Mouse (Mus musculus) left cerebral cortex, adult 18-20 months (tissue): ENCODE measurements at regions not wholly inside any gene's neighbourhood (a gene's known extent, or its start where the extent isn't known, plus 50 kb on each side); places are given as distances from the start of the nearest gene placed in this dataset.

Experiments used
- DNase-seq, 2 experiments: peaks; one replicate each; pipeline ENCODE4 v3.0.0; 2021 to 2022; ENCODE audit warnings: low spot score in 2 of 2, mixed read lengths in 1 of 2

DNA sequence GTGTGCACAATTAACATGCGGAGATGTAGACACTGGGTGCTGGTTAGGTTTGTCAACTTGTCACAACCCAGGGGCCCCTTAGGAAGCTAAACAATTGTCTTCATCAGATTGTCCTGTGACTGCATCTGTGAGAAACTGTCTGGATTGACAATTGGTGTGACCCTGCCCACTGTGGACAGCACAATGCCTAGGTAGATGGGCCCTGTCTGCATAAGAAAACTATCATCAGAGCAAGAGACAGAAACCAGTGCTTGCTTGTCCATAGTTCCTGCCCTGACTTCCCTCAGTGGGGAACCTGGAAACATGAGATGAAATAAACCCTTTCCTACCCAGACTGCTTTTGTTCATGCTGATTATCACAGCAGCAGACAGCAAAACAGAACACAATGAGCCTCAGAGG, 63.5 kb upstream of the Tyw5 start:
- no peak for DNase-seq

DNA sequence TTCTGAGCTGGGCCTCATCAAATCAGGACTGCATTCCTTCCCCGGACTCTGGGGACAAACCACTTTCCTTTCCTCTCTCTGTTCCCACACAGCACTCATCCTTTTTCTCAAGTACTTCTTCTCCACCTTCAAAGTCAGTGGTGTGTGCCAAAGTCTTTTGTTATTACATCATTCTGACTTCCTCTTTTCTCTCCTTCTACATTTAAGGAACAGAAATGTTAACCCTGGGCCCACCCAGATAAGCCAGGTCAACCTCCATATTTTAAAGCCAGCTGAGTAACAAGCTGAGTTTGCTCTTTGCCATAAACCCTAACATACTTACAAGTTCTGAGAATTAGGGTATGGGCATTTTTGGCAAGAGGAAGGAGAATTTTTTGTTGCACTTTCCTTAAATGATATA, 65.3 kb upstream of the Tyw5 start:
- no peak for DNase-seq

DNA sequence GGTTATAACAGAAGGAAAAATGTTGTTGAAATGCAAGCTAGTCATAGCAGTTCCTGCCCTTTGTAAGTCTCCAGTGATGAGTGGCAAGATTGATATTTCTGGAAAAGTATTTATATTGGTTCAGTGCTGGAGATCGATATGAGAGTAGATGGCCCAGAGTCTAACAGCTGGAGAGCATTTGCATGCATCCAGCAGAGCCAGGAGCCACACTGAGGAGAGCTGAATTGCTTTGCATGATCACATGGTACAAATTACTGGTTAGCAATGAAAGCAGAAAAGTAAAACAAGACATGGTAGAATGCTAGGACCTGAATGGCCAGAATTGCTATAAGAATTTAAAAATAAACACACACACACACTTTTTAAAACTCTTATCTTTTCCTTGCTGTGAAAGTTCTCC, 70.8 kb upstream of the Tyw5 start:
- no peak for DNase-seq

DNA sequence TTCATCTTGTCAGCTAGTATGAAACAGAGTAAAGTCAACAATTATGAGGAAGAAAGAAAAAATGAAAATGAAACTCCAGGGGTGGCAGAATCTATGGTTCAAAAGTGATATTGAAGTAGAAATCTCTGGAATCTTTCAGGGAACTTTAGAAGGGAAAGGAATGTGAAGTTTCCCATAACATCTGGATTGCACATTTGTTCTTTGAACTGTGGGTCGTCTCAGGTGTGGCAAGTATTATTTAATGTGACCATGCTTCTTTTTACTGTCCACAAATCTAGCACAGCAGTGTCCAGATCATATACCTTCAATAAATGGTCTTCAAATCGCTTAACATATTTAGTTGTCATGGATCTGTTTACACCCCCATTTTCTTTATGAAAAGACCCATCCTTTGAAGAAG, 71.2 kb upstream of the Tyw5 start:
- no peak for DNase-seq

DNA sequence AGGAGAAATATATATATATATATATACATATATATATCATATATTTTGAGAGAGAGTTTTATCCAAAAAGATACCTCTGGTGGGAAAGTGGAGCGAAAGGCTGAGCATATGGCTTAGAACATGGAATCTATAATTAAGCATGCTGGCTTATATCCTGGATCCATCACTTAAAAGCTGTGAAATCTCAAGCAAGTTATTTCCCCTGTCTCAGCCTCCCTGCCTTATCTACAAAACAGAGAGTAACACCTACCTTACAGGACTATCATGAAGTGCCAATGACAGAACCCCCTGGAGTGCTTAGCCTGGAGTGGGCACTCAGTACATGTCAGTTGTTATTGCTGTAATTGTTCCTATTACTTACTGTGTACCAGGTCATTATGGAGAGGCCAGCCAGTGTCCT, 71.9 kb upstream of the Tyw5 start:
- DNase-seq = no peak

DNA sequence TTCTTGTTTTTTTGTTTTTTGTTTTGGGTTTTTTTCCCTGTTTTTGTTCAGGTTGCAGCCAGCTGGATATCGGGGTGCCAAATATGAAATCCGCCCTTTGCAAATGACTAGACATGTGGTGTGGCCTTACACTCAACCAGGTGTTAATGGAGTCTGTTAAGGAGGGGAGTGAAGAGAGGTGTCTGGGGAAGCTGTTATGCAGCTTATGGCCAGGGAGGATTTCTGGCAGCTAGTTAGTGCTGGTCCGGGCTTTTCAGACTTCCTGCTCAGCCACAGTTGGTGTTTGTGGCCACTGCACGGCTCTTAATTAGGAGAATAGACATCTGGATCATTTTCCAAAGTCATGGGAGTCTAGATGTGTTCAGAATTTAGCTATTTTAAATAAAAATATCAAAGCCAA, 72.7 kb upstream of the Tyw5 start:
- DNase-seq = no peak

DNA sequence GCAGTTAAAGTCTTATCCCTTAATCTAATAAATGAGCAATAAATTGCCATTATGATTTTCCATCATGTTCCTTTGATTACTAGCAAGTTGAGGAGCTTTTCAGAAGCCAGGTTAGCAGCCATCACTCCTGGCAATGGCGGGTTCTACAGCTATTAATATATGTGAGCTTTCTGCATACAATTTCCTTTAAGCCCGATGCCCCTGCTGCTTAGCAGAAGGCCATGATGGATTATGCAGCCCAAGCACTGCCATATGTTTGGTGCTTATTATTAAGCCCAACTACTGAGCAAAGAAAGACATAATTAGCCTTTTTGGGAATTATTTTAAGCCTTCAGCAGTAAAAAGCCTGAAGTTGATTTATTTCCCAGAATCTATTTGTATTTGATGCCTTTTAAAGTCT, 82.3 kb upstream of the Tyw5 start:
- DNase-seq = no peak

DNA sequence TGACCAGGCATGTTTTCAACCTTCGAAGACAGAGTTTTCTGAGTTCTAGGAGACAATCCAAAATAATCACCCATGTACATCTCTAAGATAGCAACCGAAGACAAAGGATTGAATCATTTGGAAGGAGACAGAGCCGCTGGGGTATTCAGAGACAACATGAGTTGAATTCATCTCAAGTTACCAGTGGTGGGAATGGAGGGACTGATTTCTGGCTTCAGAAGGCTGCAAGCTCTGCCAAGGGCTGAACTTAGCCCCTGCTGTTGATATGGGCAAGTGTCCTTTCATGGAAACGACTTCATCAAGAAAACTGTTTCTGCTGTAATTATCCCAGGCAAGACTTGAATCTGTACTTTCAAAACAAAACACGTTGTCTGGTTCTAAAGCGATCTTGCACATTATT, 82.7 kb upstream of the Tyw5 start:
- no peak for DNase-seq

DNA sequence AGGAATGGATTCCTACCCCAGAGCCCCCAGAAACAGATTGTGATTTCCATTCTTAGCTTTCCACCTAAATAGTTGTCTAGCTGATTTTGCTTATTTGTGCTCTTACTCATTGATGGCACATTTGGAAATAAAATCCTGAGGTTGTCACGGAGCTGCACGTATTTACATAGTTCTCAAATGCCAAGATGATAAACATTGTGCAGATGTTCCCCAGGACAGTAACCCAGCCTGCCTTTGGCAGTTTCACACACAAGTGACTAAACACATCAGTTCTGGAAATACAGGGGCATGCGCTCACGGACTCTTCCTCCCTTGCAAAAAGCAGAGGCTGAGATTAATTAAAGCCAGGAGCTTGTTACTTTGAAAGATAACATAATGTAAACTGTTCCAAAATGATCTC, 83.1 kb upstream of the Tyw5 start:
- DNase-seq = no peak

DNA sequence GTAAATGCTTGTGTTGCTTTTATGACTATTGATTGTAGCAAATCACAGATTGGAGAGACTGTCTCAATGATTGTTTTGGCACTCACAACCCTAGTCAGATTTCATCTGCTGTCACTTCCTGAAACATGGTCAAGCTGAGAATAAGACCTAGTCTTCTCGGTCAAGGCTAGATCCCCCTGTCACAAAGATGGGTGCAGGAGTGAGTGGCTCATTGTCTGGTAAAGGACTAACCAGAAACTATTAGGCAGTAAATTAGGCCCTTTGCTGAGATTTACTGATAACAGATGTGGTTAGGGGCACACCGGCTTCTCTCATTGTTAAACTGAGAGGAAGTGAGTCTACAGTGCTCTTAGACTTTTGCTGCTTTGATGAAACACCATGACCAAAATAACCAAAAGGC, 85.8 kb upstream of the Tyw5 start:
- no peak for DNase-seq

DNA sequence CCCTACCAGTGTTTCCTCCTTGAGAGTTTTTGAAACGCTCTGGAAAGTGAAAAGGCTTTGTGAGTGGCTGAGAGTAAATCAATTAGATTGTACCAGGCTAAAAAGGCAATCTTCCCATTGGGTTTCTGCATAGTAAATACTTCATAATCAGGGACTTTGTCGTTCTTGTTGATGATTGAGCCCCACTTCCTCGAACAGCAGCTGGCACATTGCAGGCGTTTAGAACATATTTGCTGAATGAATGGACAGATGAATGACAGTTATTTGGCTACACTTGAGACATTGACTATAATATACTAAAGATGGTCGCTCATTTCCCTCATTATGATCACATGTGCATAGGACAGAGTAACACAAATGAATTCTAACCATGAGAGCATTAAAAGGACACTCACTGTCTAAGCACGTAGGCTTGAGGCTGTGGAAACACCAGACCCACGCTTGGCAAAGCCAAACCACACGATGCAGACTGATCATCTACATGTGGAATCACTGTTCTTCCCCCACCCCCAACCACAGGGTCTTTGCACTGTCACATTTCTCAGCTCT, 90.7 kb upstream of the Tyw5 start:
- DNase-seq = no peak

DNA sequence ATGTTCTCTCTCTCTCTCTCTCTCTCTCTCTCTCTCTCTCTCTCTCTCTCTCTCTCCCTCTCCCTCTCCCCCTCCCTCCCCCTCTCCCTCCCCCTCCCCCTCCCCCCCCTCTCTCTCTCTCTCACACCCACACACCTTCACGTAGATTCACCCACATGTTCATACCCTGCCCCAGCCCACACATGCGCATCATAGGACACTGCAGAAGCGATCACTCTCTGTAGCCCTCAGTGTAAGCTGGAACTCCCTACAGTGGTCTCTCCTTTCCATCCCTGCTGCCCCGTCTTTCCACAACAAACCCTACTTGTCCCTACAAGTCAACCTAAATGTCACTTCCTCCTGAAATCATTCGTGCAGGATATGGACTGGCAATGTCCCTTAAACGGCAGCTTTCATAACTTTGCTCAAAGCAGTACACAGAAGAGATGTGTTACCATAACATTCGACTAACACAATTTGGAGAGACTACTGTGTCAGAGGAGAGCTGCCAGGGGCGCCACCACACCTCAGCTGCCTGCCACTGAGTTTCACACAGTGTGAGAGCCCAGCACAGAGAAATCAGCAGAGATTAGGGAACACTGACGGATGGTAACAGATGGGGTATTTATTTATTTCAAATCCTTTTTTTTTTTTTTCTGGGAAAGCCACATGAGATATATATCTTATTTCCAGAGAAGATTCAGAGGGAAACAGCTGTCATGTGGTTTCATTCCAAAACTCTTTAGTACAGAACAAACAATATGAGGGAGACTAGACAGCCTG, 103.6 kb upstream of the Tyw5 start:
- no peak for DNase-seq

DNA sequence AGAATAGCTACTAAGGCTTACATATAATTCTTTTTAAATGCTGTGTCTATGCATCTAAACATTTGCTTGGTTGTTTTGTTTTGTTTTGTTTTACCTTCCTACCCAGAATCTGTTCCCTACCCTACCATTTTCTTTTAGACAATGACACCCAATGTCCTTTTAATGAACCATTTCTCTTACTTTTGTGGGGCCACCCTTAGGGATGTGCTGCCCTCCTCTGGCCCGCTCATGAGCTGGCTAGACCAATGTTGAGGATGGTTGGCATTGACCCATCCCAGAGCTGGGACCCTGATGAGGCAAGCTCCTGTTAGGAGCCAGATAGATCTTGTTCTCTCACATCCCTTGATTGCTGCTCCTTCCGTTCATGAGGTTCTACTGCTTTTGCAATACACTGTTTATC, 105.0 kb upstream of the Tyw5 start:
- DNase-seq = no peak

DNA sequence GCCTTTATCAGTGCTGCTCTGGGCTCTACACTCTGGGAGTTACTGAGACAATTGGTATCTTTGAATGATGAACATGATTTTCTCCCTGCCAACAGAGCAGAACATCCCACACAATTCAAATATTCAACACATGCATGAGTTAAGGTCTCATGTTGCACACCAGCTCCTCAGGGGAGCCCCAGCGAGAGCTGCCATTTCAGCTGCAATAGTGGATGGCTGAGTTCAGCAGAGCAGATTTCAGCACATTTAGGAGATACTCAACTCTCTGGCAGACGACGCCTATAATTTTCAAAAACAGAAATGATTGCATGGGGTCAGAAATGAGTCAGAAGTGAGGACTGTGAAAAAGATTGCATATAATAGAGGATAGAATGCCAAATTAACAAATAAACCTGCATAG, 105.6 kb upstream of the Tyw5 start:
- DNase-seq = no peak

DNA sequence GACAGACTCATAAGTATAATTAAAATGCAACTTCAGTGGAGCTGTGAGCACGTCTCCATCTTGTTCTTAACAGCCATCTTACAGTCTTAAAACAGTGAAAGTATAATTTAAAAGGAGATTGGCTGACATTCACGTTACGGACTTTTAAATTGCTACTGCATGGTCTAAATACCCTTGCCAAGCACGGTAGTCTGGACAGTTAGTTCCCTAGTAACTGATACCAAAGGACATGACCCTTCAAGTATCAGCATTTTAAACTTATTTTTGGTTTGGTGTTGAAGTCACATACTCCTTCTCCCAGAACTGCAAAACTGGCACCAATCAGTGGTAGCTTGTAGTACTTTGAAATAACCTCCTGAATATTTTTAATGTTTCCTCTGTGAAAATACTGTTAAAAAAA, 119.1 kb upstream of the Tyw5 start:
- no peak for DNase-seq

DNA sequence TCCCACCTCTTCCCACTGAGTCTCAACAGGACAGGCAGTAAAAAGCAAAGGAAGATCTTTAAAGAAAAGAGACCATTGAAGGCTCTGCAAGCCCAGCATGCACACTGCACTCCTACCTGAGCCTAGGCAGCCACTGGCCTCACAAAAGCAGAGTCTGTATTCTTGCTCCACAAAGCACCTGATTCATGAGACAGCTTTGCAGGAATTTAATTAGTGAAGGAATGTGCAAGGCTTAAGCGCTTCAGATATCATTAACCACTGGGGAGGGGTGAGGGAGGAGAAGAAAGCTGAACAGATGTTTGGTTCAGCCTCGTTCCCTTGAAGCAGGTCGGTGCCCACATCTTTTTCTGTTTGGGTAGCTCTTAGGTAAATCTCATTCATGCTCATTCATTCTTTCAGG, 121.8 kb upstream of the Tyw5 start:
- no peak for DNase-seq

DNA sequence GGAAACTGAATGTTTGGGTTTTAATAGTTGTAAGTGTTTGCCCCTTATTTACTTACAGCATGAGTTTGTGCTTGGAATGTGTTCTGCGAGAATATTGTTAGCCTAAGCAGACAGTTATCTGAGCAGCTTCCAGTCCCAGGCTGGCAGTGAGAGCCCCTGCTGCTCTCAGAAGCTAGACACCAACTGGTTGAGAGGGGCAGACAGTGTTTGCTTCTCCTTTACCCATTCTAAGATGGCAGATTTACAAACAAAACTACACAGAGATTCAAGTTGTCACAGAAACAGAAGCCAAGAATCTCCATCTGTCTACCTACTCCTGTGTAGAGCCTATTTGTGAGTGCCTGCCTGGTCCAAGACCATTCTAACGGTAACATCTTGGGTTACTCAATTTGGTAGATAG, 122.4 kb upstream of the Tyw5 start:
- DNase-seq = no peak

DNA sequence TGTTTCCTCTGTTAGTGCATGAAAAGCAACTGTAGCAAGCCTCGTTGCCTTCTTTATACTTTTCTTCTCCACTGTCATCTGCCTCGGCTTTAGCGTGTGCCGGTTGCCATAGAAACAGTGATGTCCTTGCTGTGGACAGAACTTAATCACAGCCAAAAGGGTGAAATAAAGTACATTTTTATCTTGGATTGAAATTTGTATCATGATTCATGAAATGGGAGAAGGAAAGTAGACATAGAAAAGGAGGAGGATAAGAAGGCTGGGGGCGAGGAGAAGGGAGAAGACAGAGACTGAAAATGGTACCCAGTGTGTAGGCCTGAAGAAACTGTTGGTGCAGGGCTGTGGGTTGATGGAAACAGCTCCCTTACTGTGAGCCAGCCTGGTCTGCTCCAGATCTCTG, 130.5 kb upstream of the Tyw5 start:
- DNase-seq = peak; percentile 36 to 50

DNA sequence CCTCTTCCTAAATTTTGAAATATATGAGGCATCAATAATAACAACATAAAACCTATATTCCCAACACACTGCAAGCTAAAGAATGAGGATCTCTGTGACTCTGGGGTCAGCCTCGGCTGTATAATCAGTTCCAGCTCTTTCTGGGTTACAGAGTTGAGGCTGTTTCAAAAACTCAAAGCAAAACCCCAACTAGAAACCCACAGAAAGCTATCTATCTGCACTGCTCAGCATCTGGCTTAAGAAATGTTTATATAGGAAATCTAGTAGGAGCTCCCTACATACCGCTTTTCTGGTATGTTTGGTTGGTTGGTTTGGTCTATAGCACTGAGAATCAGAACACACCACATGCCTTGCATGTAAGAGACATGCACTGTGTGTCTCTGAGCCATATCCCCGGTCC, 137.8 kb upstream of the Tyw5 start:
- no peak for DNase-seq

DNA sequence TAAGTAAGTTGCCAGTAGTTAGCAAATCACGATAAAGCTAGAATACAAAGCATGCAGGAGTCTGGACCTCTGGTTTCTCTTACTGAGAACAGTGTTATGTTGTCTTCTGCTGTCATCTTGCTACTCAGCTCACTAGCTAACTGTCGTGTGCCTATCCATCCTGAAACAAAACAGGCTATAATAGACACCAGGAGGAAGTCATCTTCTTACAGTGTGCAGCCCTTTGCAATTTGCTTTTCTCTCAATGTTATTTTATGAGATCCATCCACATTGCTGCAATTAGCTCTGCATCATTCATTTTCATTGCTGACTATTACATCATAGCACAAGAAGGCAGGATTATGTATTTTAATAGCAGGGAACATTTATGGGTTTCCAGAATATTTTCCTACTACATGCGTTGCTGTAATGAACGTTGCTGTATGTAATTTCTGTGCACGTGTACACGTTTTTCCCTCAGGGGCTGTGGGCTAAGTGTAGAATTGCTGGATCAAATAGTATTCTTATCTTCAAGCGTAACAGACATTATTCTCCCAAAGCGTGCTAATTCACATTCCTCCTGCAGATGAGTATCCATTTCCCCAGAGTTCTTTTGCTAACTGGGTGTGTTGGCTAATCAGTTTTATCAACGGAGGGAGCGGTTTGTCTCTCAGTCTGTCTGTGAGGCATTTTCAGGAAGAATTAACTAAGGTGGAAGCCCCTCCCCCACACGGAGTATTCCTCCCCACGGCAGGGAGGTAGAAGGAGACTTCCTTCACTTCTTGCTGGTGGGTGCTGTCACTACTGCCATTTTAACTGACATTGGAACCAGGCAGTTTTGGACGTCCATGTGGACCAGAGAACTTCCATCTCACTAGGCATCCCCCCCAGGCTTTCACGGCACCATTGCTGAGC, 139.1 kb upstream of the Tyw5 start:
- DNase-seq = no peak

DNA sequence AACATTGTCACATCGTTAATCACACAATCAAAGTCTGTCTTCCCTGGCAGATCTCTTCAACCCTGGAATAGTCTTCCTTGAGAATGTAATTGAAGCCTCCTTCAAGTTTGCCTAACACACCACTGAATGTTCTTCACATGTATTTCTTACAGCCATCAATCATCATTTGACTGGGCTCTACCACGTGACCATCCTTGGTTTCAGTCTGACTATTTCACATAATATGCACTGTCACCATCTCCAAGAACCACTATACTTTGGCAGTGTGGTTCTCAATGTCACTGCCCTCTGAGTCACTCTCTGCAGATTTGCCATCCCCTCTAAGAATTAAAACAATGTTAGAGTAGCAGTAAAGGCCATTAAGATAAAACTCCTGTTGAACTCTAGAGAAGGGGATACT, 154.6 kb upstream of the Tyw5 start:
- no peak for DNase-seq

DNA sequence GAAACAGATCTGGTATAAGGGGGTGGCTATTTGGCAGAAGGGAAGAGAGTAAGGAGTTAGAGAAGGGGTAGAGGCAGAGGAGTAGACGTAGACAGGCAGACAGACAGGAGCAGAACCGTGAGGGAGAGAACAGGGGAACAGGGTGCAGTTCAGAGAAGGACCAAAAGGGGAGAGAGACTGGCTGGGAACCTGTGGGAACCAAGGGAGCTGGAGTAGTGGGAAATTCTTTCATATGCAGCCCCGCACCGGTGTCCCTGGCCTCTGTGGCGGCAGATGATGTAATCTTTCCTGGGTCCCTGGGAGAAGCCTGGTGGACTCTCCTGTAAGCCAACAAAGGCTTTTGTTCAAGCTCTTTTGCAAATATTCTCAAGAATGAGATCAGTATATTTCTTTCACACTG, 157.8 kb upstream of the Tyw5 start:
- no peak for DNase-seq

DNA sequence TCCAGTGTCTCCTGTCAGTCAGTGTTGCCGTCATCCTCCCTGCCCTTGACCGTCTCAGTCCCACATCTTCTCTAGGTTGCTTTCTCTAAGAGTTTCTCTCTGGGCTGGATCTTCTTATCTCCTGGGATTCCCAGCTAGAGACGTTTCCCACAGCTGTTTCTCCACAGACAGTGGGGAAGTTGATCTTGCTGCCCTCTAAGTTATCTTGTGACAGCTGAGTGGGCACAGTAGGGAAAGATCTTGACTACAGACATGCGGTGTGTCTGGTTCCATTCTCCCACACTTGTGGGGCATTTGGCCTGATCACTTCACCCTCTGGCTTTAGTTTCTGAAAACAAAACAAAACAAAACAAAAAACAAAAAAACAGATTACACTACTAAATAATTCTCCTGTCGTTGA, 165.2 kb upstream of the Tyw5 start:
- DNase-seq = no peak
